15 mouse cellular contexts compared by ENCODE assay signal in the genomic region with DNA sequence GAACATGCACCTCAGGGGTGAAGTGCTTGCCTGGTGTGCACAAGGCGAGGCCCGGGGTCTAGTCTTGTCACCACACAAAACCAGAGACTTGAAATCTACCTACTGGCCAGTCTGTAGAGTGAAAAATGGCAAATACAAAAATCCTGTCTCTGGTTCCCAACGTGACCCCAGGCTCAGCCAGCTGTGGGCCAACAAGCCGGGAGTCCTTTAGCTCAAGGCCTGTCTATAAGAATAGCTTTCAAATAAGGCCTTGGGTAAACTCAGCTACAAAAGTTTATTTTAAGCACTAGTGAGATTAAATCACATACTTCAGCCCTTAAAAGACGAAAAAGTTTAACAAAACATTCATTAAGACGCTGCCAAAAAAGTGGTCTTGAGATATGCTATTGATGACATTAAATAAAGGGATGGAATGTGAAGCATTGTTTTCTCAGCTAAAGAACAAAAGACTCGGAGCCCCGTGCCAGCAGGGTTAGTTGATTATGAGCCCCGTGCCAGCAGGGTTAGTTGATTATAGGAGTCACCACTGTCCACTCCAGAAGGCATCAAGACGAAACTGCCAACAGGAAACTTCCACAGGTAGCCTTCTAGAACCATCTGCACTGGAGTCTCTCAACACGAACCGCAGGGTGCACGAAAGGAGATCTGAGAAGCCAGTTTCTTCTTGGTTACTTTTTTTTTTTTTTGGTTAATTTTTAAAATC.
DNase-seq lines count a peak whose midpoint lies in the region; ATAC-seq lines count a peak whose summit lies in the region.
"Had no signal": no experiment of that assay in that cellular context is flagged by ENCODE, and none has a peak within 500 bp of the region (broad histone marks: within the 10 kb centered on the region; RNA-seq: fewer than 3 reads in every experiment).

No protein-coding gene starts in this region.

- WGBS in forebrain, embryonic 11.5 days: 62% methylated on average over 13 of the region's 13 CpGs
- WGBS in forebrain, embryonic 10.5 days: 65% methylated on average over 13 of the region's 13 CpGs
- 60% methylated on average over 13 of the region's 13 CpGs for WGBS in kidney, embryonic 15.5 days
- 38% methylated on average over 13 of the region's 13 CpGs for WGBS in lung, embryonic 15.5 days
- 35% methylated on average over 13 of the region's 13 CpGs for WGBS in stomach, embryonic 14.5 days
- 63% methylated on average over 13 of the region's 13 CpGs for WGBS in hindbrain, embryonic 13.5 days
- 71% methylated on average over 13 of the region's 13 CpGs for WGBS in midbrain, embryonic 15.5 days

- no peak overlapping the region for H3K9ac ChIP-seq in forebrain, embryonic 11.5 days (ENCODE audit: low read length)
- no peak overlapping the region for H3K9ac ChIP-seq in kidney, embryonic 15.5 days
- no peak overlapping the region for H3K9ac ChIP-seq in lung, embryonic 15.5 days
- H3K9ac ChIP-seq in stomach, embryonic 14.5 days (replicated peaks; ENCODE audit: low read depth, low read length): no peak overlapping the region
- H3K9ac ChIP-seq in hindbrain, embryonic 13.5 days: no peak overlapping the region
- no peak overlapping the region for H3K9ac ChIP-seq in midbrain, embryonic 15.5 days
- H3K9ac ChIP-seq: forebrain, embryonic 12.5 days; neural tube, embryonic 12.5 days had no signal

- peak; percentile 45 for DNase-seq in forebrain, embryonic 11.5 days (ENCODE audit: low spot score)
- no peak for DNase-seq in forebrain, embryonic 10.5 days (ENCODE audit: extremely low spot score, low spot score)
- no peak for DNase-seq in kidney, postnatal 25 days
- DNase-seq: cerebellum, adult 9-11 months; gastrocnemius, postnatal 10 days; heart, postnatal 14 days; kidney, adult 2 months had no signal

- no peaks in the 10 kb centered on the region for H3K36me3 ChIP-seq in forebrain, embryonic 11.5 days (ENCODE audit: control insufficient read depth, insufficient read depth, low read length)
- H3K36me3 ChIP-seq in forebrain, embryonic 10.5 days (replicated peaks): peaks cover 22% of the 10 kb centered on the region
- H3K36me3 ChIP-seq in kidney, embryonic 15.5 days: peaks cover 11% of the 10 kb centered on the region
- H3K36me3 ChIP-seq in lung, embryonic 15.5 days: 0 out of 2 replicates have a peak, but pooled peaks cover 4% of the 10 kb centered on the region
- no peaks in the 10 kb centered on the region; the same call in 1 of the 2 replicates for H3K36me3 ChIP-seq in stomach, embryonic 14.5 days (ENCODE audit: control insufficient read depth, insufficient read depth, low read length)
- no peaks in the 10 kb centered on the region for H3K36me3 ChIP-seq in hindbrain, embryonic 13.5 days
- no peaks in the 10 kb centered on the region for H3K36me3 ChIP-seq in midbrain, embryonic 15.5 days (replicated peaks)
- H3K36me3 ChIP-seq: forebrain, embryonic 12.5 days; neural tube, embryonic 12.5 days had no signal

- H3K9me3 ChIP-seq in forebrain, embryonic 11.5 days (ENCODE audit: control insufficient read depth, low read length): no peaks in the 10 kb centered on the region
- H3K9me3 ChIP-seq in forebrain, embryonic 10.5 days: no peaks in the 10 kb centered on the region
- no peaks in the 10 kb centered on the region for H3K9me3 ChIP-seq in kidney, embryonic 15.5 days (replicated peaks)
- no peaks in the 10 kb centered on the region for H3K9me3 ChIP-seq in lung, embryonic 15.5 days
- H3K9me3 ChIP-seq in stomach, embryonic 14.5 days (ENCODE audit: control insufficient read depth, low read depth, low read length): no peaks in the 10 kb centered on the region
- no peaks in the 10 kb centered on the region for H3K9me3 ChIP-seq in hindbrain, embryonic 13.5 days
- no peaks in the 10 kb centered on the region for H3K9me3 ChIP-seq in midbrain, embryonic 15.5 days
- H3K9me3 ChIP-seq: forebrain, embryonic 12.5 days; neural tube, embryonic 12.5 days had no signal

- H3K27me3 ChIP-seq in forebrain, embryonic 11.5 days (ENCODE audit: control insufficient read depth, insufficient read depth, low read length): no peaks in the 10 kb centered on the region
- no peaks in the 10 kb centered on the region for H3K27me3 ChIP-seq in forebrain, embryonic 10.5 days (ENCODE audit: poor library complexity, severe bottlenecking)
- no peaks in the 10 kb centered on the region for H3K27me3 ChIP-seq in kidney, embryonic 15.5 days
- H3K27me3 ChIP-seq in lung, embryonic 15.5 days: no peaks in the 10 kb centered on the region
- no peaks in the 10 kb centered on the region for H3K27me3 ChIP-seq in stomach, embryonic 14.5 days (ENCODE audit: control insufficient read depth, insufficient read depth, low read length)
- no peaks in the 10 kb centered on the region for H3K27me3 ChIP-seq in hindbrain, embryonic 13.5 days
- H3K27me3 ChIP-seq in midbrain, embryonic 15.5 days (replicated peaks): no peaks in the 10 kb centered on the region
- H3K27me3 ChIP-seq: forebrain, embryonic 12.5 days; neural tube, embryonic 12.5 days had no signal

- ATAC-seq in forebrain, embryonic 11.5 days (replicated peaks; ENCODE audit: low FRiP score): no peak
- ATAC-seq in kidney, embryonic 15.5 days (replicated peaks; ENCODE audit: low FRiP score): no peak
- no peak; the same call in 1 of the 2 replicates for ATAC-seq in lung, embryonic 15.5 days (ENCODE audit: borderline replicate concordance, extremely low read depth, low FRiP score, low TSS enrichment)
- ATAC-seq in stomach, embryonic 14.5 days (ENCODE audit: insufficient number of reproducible peaks, insufficient read depth, low FRiP score, low read depth): no peak; the same call in 1 of the 2 replicates
- ATAC-seq in hindbrain, embryonic 13.5 days (ENCODE audit: low FRiP score): no peak
- ATAC-seq in midbrain, embryonic 15.5 days (replicated peaks): no peak

- H3K4me2 ChIP-seq in forebrain, embryonic 11.5 days (ENCODE audit: low read depth, low read length, severe bottlenecking): no peak overlapping the region
- H3K4me2 ChIP-seq in kidney, embryonic 15.5 days: no peak overlapping the region
- no peak overlapping the region for H3K4me2 ChIP-seq in lung, embryonic 15.5 days
- H3K4me2 ChIP-seq in stomach, embryonic 14.5 days (replicated peaks; ENCODE audit: low read depth, low read length): no peak overlapping the region
- no peak overlapping the region for H3K4me2 ChIP-seq in hindbrain, embryonic 13.5 days
- H3K4me2 ChIP-seq in midbrain, embryonic 15.5 days: no peak overlapping the region
- H3K4me2 ChIP-seq: forebrain, embryonic 12.5 days; liver, embryonic 11.5 days; neural tube, embryonic 12.5 days had no signal

- no peak overlapping the region for H3K4me3 ChIP-seq in forebrain, embryonic 11.5 days (ENCODE audit: low read depth, low read length)
- no peak overlapping the region for H3K4me3 ChIP-seq in forebrain, embryonic 10.5 days
- no peak overlapping the region for H3K4me3 ChIP-seq in kidney, embryonic 15.5 days (replicated peaks)
- no peak overlapping the region for H3K4me3 ChIP-seq in lung, embryonic 15.5 days
- no peak overlapping the region for H3K4me3 ChIP-seq in stomach, embryonic 14.5 days (ENCODE audit: low read depth, low read length)
- no peak overlapping the region for H3K4me3 ChIP-seq in hindbrain, embryonic 13.5 days
- no peak overlapping the region for H3K4me3 ChIP-seq in midbrain, embryonic 15.5 days
- H3K4me3 ChIP-seq: forebrain, embryonic 12.5 days; neural tube, embryonic 12.5 days had no signal

- no peak overlapping the region for H3K27ac ChIP-seq in forebrain, embryonic 11.5 days (ENCODE audit: low read depth, low read length)
- H3K27ac ChIP-seq in forebrain, embryonic 10.5 days: no peak overlapping the region
- H3K27ac ChIP-seq in kidney, embryonic 15.5 days: peak overlapping the region; percentile 41
- peak overlapping the region; percentile 74 for H3K27ac ChIP-seq in lung, embryonic 15.5 days
- peak overlapping the region; percentile 72 for H3K27ac ChIP-seq in stomach, embryonic 14.5 days (ENCODE audit: low read length)
- no peak overlapping the region for H3K27ac ChIP-seq in hindbrain, embryonic 13.5 days
- no peak overlapping the region for H3K27ac ChIP-seq in midbrain, embryonic 15.5 days
- H3K27ac ChIP-seq: forebrain, embryonic 12.5 days; neural tube, embryonic 12.5 days had no signal

- no peaks in the 10 kb centered on the region for H3K4me1 ChIP-seq in forebrain, embryonic 11.5 days (replicated peaks; ENCODE audit: control insufficient read depth, insufficient read depth, low read length)
- 0 out of 2 replicates have a peak, but pooled peaks cover 9% of the 10 kb centered on the region for H3K4me1 ChIP-seq in forebrain, embryonic 10.5 days
- peaks cover 26% of the 10 kb centered on the region for H3K4me1 ChIP-seq in kidney, embryonic 15.5 days
- H3K4me1 ChIP-seq in lung, embryonic 15.5 days: peaks cover 41% of the 10 kb centered on the region
- peaks cover 15% of the 10 kb centered on the region; the same call in 1 of the 2 replicates for H3K4me1 ChIP-seq in stomach, embryonic 14.5 days (ENCODE audit: control insufficient read depth, insufficient read depth, low read length)
- H3K4me1 ChIP-seq in hindbrain, embryonic 13.5 days (replicated peaks): no peaks in the 10 kb centered on the region
- no peaks in the 10 kb centered on the region for H3K4me1 ChIP-seq in midbrain, embryonic 15.5 days
- H3K4me1 ChIP-seq: forebrain, embryonic 12.5 days; neural tube, embryonic 12.5 days had no signal

Comparison
In these comparisons a context has a peak if more than half of its experiments do, and no peak if none do; other contexts are left out.
1. H3K27ac ChIP-seq: peak in kidney, embryonic 15.5 days (single experiment), lung, embryonic 15.5 days (single experiment) and stomach, embryonic 14.5 days (single experiment); none in forebrain, embryonic 11.5 days (single experiment), forebrain, embryonic 10.5 days (single experiment), hindbrain, embryonic 13.5 days (single experiment) and midbrain, embryonic 15.5 days (single experiment).